Mouse (Mus musculus): ENCODE measurements around the gene Agtr2.
"Not testable (repeated sequence)": the region's sequence is repeated elsewhere in the genome, so short reads cannot be mapped to it uniquely, and the experiment has no call there.

The Agtr2 gene

GRCm38 (mm10) chrX:21484414-21484813 lies at the start of gene Agtr2:
Agtr2 (plus strand) TSS chrX:21484544.
- no peak for DNase-seq (ENCODE audit: low spot score in 2 of 2)

GRCm38 (mm10) chrX:21452519-21452918 lies 31.8 kb upstream of the Agtr2 start:
- DNase-seq (ENCODE audit: low spot score in 2 of 2): no peak

GRCm38 (mm10) chrX:21488111-21488510 lies 3.8 kb downstream of the Agtr2 start:
- DNase-seq (ENCODE audit: low spot score in 2 of 2): no peak

GRCm38 (mm10) chrX:21500242-21500641 lies 15.9 kb downstream of the Agtr2 start:
- no peak for DNase-seq (ENCODE audit: low spot score in 2 of 2)

GRCm38 (mm10) chrX:21507333-21507732 lies 23.0 kb downstream of the Agtr2 start:
- not testable (repeated sequence) for DNase-seq (ENCODE audit: low spot score in 2 of 2)

GRCm38 (mm10) chrX:21522590-21522989 lies 38.2 kb downstream of the Agtr2 start:
- DNase-seq (ENCODE audit: low spot score in 2 of 2): no peak
